Mouse (Mus musculus) hindbrain, embryonic 10.5 days (tissue): ENCODE results near the gene Guca2a. TPM values are rescaled to one million over a fixed set of nuclear protein-coding genes. Genes with fewer than 3 reads are reported as not detected.
A peak's percentile ranks its signal among the peaks of the same experiment; 100 is the strongest.

Source experiments
- DNase-seq: peaks from one replicate; pipeline ENCODE4 v3.0.0-alpha.2; 2017; ENCODE audit warnings: low spot score
- H3K27ac ChIP-seq: fragments of 300-500 bp; sonication (generic); 2 replicates; pipeline ENCODE4 v1.5.1; 2016; ENCODE audit warnings: mild to moderate bottlenecking, moderate library complexity
- H3K27me3 ChIP-seq: fragments of 300-500 bp; sonication (generic); 2 replicates; pipeline ENCODE4 v1.6.1; 2016; ENCODE audit warnings: mild to moderate bottlenecking; ENCODE audit not compliant: poor library complexity, insufficient read depth, severe bottlenecking
- H3K36me3 ChIP-seq: fragments of 300-500 bp; sonication (generic); 2 replicates; pipeline ENCODE4 v1.6.1; 2016; ENCODE audit warnings: mild to moderate bottlenecking, moderate library complexity
- H3K4me1 ChIP-seq: fragments of 300-500 bp; sonication (generic); replicated peaks from 2 replicates; pipeline ENCODE4 v1.6.1; 2016; ENCODE audit warnings: mild to moderate bottlenecking
- H3K4me3 ChIP-seq: fragments of 300-500 bp; sonication (generic); 2 replicates; pipeline ENCODE4 v1.5.1; 2016; ENCODE audit warnings: mild to moderate bottlenecking, moderate library complexity
- H3K9me3 ChIP-seq: fragments of 300-500 bp; sonication (generic); 2 replicates; pipeline ENCODE4 v1.6.1; 2016; ENCODE audit warnings: mild to moderate bottlenecking, moderate library complexity
- WGBS: fragments of 180-500 bp; shearing (Covaris S2); methylation state at CpG from one replicate; pipeline ENCODE4 v1.1.7; 2016; 5-methylcytosine and 5-hydroxymethylcytosine counted together
- polyA plus RNA-seq: library from polyadenylated mRNA; unstranded; fragments of >200 nt; fragmentation: Nextera tagmentation; extraction: Ambion mirVana; gene quantifications from 2 replicates; pipeline ENCODE4 v1.2.1, GENCODE M21; 2016

Guca2a gene
- polyA plus RNA-seq, 1 experiment from 2014 or later = not detected

- H3K36me3 ChIP-seq = no peaks in the 10 kb centered on the region
- peaks cover 17% of the 10 kb centered on the region for H3K4me1 ChIP-seq
- 92% methylated on average over 9 of the region's 9 CpGs for WGBS
- H3K27ac ChIP-seq = no peak overlapping the region
- H3K9me3 ChIP-seq = no peaks in the 10 kb centered on the region
- no peak for DNase-seq
- no peak overlapping the region for H3K4me3 ChIP-seq
- H3K27me3 ChIP-seq = no peaks in the 10 kb centered on the region
These were observed 33.7 kb downstream of the Guca2a start for GRCm38 (mm10) chr4:119671164-119671563.

DNA sequence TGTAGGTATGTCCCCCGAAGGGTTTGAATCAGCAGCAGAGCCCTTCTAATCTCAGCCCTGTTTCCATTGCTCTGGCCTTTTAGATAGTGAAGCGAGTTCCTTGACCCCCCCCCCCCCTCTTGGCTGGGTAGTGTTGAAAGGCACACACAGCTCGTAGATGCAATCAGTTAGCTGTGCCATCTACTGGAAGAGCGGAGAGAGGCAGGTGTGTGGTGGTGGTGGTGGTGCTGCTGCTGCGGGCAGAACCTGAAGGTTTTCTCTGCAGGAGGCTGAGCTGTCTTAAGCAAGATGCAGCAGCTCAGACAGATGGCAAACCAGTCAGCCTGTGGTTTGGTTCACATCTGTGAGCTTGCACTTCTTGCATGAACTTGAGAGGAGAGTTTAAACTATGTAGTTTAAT, 35.2 kb downstream of the Guca2a start:
- H3K4me1 ChIP-seq = peaks cover 21% of the 10 kb centered on the region
- DNase-seq = no peak
- 42% methylated on average over 5 of the region's 5 CpGs for WGBS
- no peak overlapping the region for H3K27ac ChIP-seq
- H3K9me3 ChIP-seq = no peaks in the 10 kb centered on the region
- no peaks in the 10 kb centered on the region for H3K27me3 ChIP-seq
- no peaks in the 10 kb centered on the region for H3K36me3 ChIP-seq
- no peak overlapping the region for H3K4me3 ChIP-seq

DNA sequence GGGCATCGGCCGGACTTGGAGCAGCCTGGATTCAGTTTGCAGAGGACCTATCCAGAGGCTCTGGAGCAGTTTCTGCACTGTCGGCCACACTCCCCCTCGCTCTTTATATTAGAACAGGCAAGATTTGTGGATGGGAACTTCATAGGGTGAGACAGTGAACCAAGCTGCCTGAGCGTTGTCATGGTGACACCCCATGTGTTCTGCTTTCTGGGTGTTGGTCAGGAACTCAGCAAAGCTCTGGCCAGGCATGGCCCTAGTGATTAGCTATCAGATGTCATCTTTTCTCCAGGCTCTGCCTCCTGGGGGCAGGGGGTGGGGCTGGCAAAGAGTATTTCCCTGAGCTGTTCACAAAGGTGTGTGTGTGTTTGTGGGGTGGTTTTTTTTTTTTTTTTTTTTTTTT, 45.1 kb downstream of the Guca2a start:
- 36% methylated on average over 5 of the region's 5 CpGs for WGBS
- Histone ChIP-seq H3K27ac (no peak overlapping the region), H3K4me3 (no peak overlapping the region), H3K36me3 (no peaks in the 10 kb centered on the region), H3K27me3 (no peaks in the 10 kb centered on the region), H3K9me3 (no peaks in the 10 kb centered on the region), H3K4me1 (peaks cover 14% of the 10 kb centered on the region)
- peak; percentile 30 for DNase-seq

DNA sequence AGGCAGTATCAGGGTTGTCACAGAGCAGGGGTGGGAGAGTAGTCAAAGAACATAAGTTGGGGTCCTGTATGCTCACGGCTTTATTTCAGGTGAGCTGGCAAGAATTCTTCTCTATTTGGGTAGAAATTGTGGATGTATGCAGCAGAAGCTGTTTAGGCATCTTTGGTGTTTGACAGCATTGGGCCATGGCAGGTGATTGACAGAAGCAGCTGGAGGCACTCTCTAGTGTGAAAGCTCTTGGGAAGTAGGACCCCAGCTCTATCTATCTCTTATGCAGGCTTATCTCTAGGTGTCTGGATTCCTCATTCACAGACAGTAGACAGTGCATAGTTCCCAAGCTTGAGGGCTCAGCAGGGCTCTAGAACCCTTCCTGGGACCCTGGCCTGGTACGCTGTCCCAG, 48.2 kb downstream of the Guca2a start:
- Histone ChIP-seq H3K36me3 (no peaks in the 10 kb centered on the region), H3K4me3 (no peak overlapping the region), H3K9me3 (no peaks in the 10 kb centered on the region), H3K27me3 (no peaks in the 10 kb centered on the region), H3K4me1 (peaks cover 20% of the 10 kb centered on the region), H3K27ac (no peak overlapping the region)
- 89% methylated on average over 2 of the region's 2 CpGs for WGBS
- no peak for DNase-seq

Other genes with a start within 250 kb of the Guca2a start
- gene Ccdc30, start 222.2 kb upstream of the Guca2a start, polyA plus RNA-seq = 6.6 and 11.0 TPM in 2 replicates
- gene Ppcs, start 215.3 kb upstream of the Guca2a start, polyA plus RNA-seq = 25.6 and 29.7 TPM in 2 replicates
- gene Zmynd12, start 214.9 kb upstream of the Guca2a start, polyA plus RNA-seq = 0.15 and 0.60 TPM in 2 replicates
- 3.6 and 4.6 TPM in 2 replicates for gene Rimkla, start 145.1 kb upstream of the Guca2a start, polyA plus RNA-seq
- 17.7 and 19.5 TPM in 2 replicates for gene Foxj3, start 100.7 kb upstream of the Guca2a start, polyA plus RNA-seq
- gene Frg2f1, start 98.2 kb upstream of the Guca2a start, polyA plus RNA-seq = 1.9 and 2.1 TPM in 2 replicates
- not detected in 2 replicates for gene Guca2b, start 21.2 kb downstream of the Guca2a start, polyA plus RNA-seq
- gene Hivep3, start 96.1 kb downstream of the Guca2a start, polyA plus RNA-seq = 0.47 and 2.1 TPM in 2 replicates